Mouse (Mus musculus) heart, embryonic 16.5 days (tissue): ENCODE measurements around the gene Nrros. TPM values are rescaled to one million over a fixed set of nuclear protein-coding genes. Genes with fewer than 3 reads are reported as not detected.

Source experiments
- ATAC-seq: fragments of 200-750 bp; cut with Nextera tagmentation; replicated peaks from 2 replicates; pipeline ENCODE4 v1.8.0; 2017; ENCODE audit warnings: moderate number of reproducible peaks; ENCODE audit not compliant: insufficient read depth, low FRiP score; ENCODE audit errors: extremely low read depth
- H3K27ac ChIP-seq: fragments of 300-500 bp; sonication (generic); 2 replicates; pipeline ENCODE4 v1.5.1; 2014; ENCODE audit warnings: mild to moderate bottlenecking, low read length, control low read depth, moderate library complexity
- H3K27me3 ChIP-seq: fragments of 300-500 bp; sonication (generic); 2 replicates; pipeline ENCODE4 v1.6.1; 2014; ENCODE audit warnings: low read length, mixed read lengths; ENCODE audit not compliant: control insufficient read depth, insufficient read depth
- H3K36me3 ChIP-seq: fragments of 300-500 bp; sonication (generic); 2 replicates; pipeline ENCODE4 v1.6.1; 2014; ENCODE audit not compliant: control insufficient read depth, insufficient read depth
- H3K4me1 ChIP-seq: fragments of 300-500 bp; sonication (generic); 2 replicates; pipeline ENCODE4 v1.6.1; 2014; ENCODE audit warnings: low read length, mixed read lengths; ENCODE audit not compliant: control insufficient read depth, insufficient read depth
- H3K4me2 ChIP-seq: fragments of 300-500 bp; sonication (generic); 2 replicates; pipeline ENCODE4 v1.6.1; 2014; ENCODE audit warnings: low read depth, mild to moderate bottlenecking, control low read depth, low read length
- H3K4me3 ChIP-seq: fragments of 300-500 bp; sonication (generic); 2 replicates; pipeline ENCODE4 v1.5.1; 2014; ENCODE audit warnings: mild to moderate bottlenecking, control low read depth, low read length
- H3K9ac ChIP-seq: fragments of 300-500 bp; sonication (generic); 2 replicates; pipeline ENCODE4 v1.6.1; 2014; ENCODE audit warnings: low read length, control low read depth
- H3K9me3 ChIP-seq: fragments of 300-500 bp; sonication (generic); replicated peaks from 2 replicates; pipeline ENCODE4 v1.6.1; 2016; ENCODE audit warnings: low read length; ENCODE audit not compliant: control insufficient read depth
- WGBS: fragments of 180-500 bp; shearing (Covaris S2); extraction: QIAGEN DNeasy Blood & Tissue Kit; methylation state at CpG from one replicate; pipeline ENCODE4 v1.1.7; 2014; 5-methylcytosine and 5-hydroxymethylcytosine counted together
- polyA plus RNA-seq: library from polyadenylated mRNA; unstranded; fragments of >200 nt; fragmentation: Nextera tagmentation; extraction: Ambion mirVana; gene quantifications from 2 replicates; pipeline ENCODE4 v1.2.1, GENCODE M21; 2015

Nrros gene
- polyA plus RNA-seq, 1 experiment from 2014 or later = 20.5 TPM

DNA sequence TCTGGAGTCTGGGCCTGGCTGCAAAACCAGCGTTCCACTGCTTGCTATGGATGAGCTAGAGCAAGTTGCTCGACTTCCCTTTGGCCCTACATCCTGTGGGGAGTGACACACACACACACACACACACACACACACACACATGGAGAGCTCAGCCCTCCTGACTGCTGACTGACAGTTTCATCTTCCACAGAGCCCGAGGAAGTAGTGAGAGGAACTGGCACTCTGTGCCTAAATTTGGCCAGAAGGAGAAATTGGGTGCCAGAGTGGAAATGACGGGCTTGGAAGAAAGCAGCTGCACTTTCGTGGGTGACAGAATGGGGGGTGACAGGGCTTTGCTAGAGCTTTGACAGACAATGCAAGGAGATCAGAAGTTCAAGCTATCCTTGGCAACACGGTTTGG, 23.7 kb upstream of the Nrros start:
- Histone ChIP-seq H3K4me3 (no peak overlapping the region), H3K4me2 (no peak overlapping the region), H3K9ac (no peak overlapping the region), H3K4me1 (peaks cover 2% of the 10 kb centered on the region), H3K27me3 (no peaks in the 10 kb centered on the region), H3K9me3 (no peaks in the 10 kb centered on the region), H3K36me3 (no peaks in the 10 kb centered on the region), H3K27ac (no peak overlapping the region)
- WGBS = 41% methylated on average over 6 of the region's 6 CpGs
- ATAC-seq = no peak

DNA sequence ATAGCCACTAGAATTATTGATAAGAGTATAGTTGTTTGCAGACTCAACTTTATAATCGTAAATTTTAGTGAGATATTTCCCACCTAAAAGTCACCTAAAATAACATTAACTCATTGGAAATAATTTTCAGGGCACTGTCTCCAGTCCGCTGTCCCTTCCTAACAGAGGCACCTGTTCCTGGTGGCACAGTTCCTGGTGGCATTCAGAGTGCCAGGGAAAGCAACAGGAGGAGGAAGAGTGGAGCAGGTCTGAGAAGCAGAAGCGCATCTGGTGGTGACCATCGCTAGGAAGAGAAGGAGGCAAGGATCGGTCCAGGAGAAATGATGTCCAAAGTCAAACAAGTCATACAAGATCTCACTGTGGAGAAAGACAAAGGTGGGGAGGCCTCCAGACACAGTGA, 20.7 kb upstream of the Nrros start:
- Histone ChIP-seq H3K4me3 (no peak overlapping the region), H3K9me3 (no peaks in the 10 kb centered on the region), H3K4me1 (peaks cover 2% of the 10 kb centered on the region), H3K36me3 (no peaks in the 10 kb centered on the region), H3K4me2 (no peak overlapping the region), H3K27me3 (no peaks in the 10 kb centered on the region), H3K9ac (no peak overlapping the region), H3K27ac (no peak overlapping the region)
- WGBS = 92% methylated on average over 5 of the region's 5 CpGs
- ATAC-seq = no peak

DNA sequence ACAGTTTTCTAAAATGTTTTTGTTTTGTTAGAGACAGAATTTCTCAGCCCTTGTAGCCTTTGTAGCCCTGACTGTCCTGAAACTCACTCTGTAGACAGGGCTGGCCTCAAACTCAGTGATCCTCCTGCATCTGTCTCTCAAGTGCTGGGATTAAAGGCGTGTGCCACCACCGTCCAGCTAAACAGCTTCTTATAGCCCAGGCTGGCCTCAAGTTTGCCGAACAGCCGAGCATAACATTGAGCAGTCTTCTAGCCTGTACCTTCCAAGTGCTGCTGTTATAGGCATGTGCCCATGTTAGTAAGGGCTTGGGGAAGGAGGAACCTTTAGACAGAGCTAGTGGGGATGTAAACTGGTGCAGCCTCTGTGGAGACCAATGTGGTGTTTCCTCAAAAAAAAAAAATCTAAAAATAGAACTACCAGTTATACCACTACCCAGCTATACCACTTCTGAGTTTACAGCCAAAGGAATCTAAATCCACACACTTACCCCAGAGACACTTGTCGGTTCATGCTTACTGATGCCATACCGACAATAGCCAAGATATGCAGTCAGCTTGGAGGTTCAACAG, 14.0 kb upstream of the Nrros start, which contains the start of gene Bex6:
TSS of gene Bex6 (plus strand) at position 491 of the 569 bp plus-strand sequence.
- Histone ChIP-seq H3K4me3 (no peak within 1 kb of the TSS), H3K9ac (no peak within 1 kb of the TSS), H3K27ac (no peak within 1 kb of the TSS), H3K4me2 (no peak within 1 kb of the TSS), H3K27me3 (no peaks in the 10 kb centered on the region), H3K36me3 (no peaks in the 10 kb centered on the region), H3K4me1 (no peaks in the 10 kb centered on the region), H3K9me3 (no peaks in the 10 kb centered on the region)
- WGBS = 66% methylated on average over 6 of the region's 6 CpGs
- ATAC-seq = no peak

DNA sequence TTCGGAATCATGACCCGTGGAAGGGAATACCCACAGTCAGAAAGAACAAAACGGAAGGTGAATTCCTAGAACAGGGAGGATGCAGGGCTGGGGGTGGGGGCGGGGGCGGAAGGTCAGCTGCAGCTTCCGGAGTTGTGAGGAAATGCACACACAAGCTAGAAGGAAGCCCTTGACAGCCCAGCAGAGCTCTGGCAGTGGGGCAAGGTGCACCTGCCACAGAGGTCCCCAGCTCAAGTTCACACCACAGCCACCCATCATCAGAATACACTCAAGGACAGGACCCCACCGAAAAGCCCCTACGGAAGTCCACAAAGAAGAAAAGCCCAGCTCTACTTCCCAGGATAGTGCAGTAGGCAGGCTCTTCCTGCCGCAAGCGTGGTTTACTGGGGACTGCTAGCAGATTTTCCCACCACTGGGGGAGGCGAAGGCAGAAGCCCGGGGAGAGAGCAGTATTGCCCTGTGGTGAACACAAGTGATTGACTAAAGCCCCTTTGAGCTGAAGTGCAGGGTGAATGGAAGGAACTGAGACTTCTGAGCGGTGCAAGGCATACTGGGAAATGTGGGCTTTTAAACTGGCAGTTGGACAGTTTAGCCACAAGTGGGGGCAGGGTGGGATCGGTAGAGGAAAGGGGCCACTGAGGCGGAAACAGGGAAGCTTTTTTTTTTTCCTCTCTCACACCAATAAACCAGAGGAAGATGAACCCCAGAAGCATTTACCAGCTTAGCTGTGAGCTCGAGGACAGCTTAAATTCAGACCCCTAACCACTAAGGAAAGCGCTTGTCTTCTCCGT, 11.7 kb upstream of the Nrros start:
- H3K27me3 ChIP-seq = no peaks in the 10 kb centered on the region
- 0 out of 2 replicates have a peak overlapping the region, but pooled peaks have one; percentile 36 for H3K9ac ChIP-seq
- H3K4me1 ChIP-seq = no peaks in the 10 kb centered on the region
- peak overlapping the region; percentile 43 for H3K4me2 ChIP-seq
- peak; percentile 72 for ATAC-seq
- peak overlapping the region; percentile 60 for H3K27ac ChIP-seq
- no peak overlapping the region for H3K4me3 ChIP-seq
- H3K9me3 ChIP-seq = no peaks in the 10 kb centered on the region
- 46% methylated on average over 18 of the region's 18 CpGs for WGBS
- H3K36me3 ChIP-seq = no peaks in the 10 kb centered on the region

DNA sequence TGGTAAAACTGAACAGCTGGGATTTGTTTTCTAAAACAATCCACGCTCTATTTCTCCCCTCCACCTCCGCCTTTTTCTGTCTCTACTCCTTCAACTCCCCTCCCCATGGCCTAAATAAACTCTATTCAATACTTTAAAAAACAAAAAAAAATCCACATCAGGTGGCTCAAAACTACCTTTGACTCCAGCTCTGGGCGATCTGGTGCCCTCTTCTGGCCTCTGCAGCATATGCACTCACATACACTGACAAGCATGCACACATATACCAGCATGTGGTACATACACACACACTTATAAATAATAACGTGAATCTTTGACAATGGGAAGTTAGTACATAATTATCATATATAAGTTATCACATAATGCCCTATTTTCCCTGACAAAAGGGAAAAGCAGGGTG, 9.6 kb upstream of the Nrros start:
- no peak overlapping the region for H3K27ac ChIP-seq
- no peak overlapping the region for H3K9ac ChIP-seq
- H3K9me3 ChIP-seq = no peaks in the 10 kb centered on the region
- WGBS = 88% methylated on average over 4 of the region's 4 CpGs
- no peak overlapping the region for H3K4me2 ChIP-seq
- no peak for ATAC-seq
- no peaks in the 10 kb centered on the region for H3K36me3 ChIP-seq
- no peaks in the 10 kb centered on the region for H3K4me1 ChIP-seq
- H3K4me3 ChIP-seq = no peak overlapping the region
- H3K27me3 ChIP-seq = no peaks in the 10 kb centered on the region

DNA sequence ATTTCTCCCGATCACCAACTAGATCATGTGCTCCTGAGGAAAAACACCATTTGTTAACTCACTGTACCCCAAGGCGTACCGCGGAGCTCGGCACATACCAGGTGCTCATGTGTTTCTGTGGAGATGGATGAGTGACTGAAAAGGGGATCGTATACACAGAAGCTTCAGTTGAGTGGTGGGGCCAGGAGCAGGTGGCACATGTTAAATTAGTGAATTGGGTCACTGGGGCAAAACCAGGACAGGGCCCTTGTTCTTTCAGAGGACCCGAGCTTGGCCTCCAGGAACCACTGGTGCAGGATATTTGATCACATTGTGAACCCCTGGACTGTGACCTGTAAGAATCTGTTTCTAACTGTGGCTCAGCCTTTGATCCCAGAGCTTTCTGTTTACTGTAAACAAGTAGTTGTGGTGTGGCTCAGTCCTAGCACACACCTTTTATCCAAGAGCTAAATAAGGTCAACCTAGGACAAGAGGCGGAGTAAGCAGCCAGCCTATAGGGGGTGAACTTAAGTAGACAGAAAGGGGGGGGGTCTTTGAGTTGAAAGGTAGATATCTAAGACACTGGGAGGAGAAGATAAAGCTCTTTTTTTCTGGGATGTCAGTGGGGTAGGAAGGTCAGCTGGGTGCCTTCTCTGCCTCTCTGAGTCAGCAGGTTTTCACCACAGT, 9.1 kb upstream of the Nrros start:
- no peak overlapping the region for H3K4me3 ChIP-seq
- no peak for ATAC-seq
- no peak overlapping the region for H3K27ac ChIP-seq
- 81% methylated on average over 8 of the region's 8 CpGs for WGBS
- H3K4me1 ChIP-seq = no peaks in the 10 kb centered on the region
- no peak overlapping the region for H3K9ac ChIP-seq
- H3K36me3 ChIP-seq = no peaks in the 10 kb centered on the region
- H3K9me3 ChIP-seq = no peaks in the 10 kb centered on the region
- H3K27me3 ChIP-seq = no peaks in the 10 kb centered on the region
- no peak overlapping the region for H3K4me2 ChIP-seq

DNA sequence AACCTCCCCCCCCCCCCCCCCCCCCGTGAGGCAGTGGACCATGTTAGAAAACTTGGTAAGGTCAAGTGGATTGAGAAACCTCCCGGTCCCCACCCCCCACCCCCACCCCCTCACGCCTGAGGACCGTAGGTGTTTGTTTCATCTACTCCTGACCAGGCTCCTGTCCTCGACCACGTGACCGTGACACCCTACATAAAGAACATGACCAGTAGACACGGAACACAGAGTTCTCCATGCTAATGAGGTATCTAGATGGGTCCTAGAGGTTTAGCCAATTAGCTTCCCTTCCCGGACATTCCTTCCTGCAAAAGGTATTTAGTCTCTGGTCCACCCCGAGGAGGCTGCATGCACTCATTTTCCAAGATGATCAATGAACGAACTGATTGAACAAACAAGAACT, 8.0 kb upstream of the Nrros start:
- no peak overlapping the region for H3K9ac ChIP-seq
- no peaks in the 10 kb centered on the region for H3K4me1 ChIP-seq
- no peak overlapping the region for H3K4me2 ChIP-seq
- no peak for ATAC-seq
- WGBS = 66% methylated on average over 11 of the region's 11 CpGs
- no peak overlapping the region for H3K4me3 ChIP-seq
- no peaks in the 10 kb centered on the region for H3K27me3 ChIP-seq
- no peaks in the 10 kb centered on the region for H3K9me3 ChIP-seq
- no peak overlapping the region for H3K27ac ChIP-seq
- H3K36me3 ChIP-seq = no peaks in the 10 kb centered on the region

DNA sequence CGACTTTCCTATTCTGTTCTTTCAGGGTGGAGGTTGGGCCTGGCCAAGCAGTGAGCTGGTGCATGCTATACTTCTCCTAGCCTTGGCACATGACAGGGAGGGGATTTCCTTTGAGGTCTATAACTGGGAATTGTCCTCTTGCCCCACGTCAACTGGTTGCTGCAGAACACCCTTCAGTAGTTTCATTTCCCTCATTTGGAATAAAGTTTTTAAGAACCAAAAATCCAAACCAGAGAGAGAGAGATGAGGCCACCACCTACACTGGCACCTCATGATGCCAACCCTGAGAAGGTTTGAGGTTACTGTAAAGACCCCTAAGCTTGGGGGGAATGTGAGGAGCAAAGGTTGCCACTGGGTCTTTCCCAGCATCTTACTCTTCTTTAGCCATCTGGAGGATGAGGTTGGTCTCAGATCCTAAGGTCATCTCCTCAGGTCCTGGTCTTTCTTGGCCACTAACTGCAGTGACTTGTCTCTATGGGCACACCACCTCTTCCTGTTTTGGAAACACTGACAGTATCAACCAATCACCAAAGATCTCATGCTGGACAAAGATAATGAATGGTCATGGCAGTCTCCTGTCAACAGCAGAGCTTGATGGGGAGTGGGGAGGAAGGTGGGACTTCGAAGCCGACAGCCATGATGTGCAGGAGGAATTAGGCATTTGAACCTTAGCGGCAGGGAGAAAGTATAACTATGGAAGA, 5.8 kb upstream of the Nrros start:
- Histone ChIP-seq H3K27me3 (no peaks in the 10 kb centered on the region), H3K27ac (no peak overlapping the region), H3K4me1 (no peaks in the 10 kb centered on the region), H3K4me3 (no peak overlapping the region), H3K9me3 (0 out of 2 replicates have a peak, but pooled peaks cover 2% of the 10 kb centered on the region), H3K4me2 (no peak overlapping the region), H3K36me3 (no peaks in the 10 kb centered on the region), H3K9ac (no peak overlapping the region)
- WGBS = 86% methylated on average over 5 of the region's 5 CpGs
- ATAC-seq = no peak
